Mouse (Mus musculus) forebrain, embryonic 10.5 days (tissue): ENCODE data around the gene S1pr4. TPM values are rescaled to one million over a fixed set of nuclear protein-coding genes. Genes with fewer than 3 reads are reported as not detected.

ENCODE experiments used
- DNase-seq: peaks from one replicate; pipeline ENCODE4 v3.0.0-alpha.2; 2017; ENCODE audit warnings: low spot score; ENCODE audit errors: extremely low spot score
- H3K27ac ChIP-seq: fragments of 300-500 bp; sonication (generic); 2 replicates; pipeline ENCODE4 v1.5.1; 2016; ENCODE audit warnings: mild to moderate bottlenecking
- H3K27me3 ChIP-seq: fragments of 300-500 bp; sonication (generic); 2 replicates; pipeline ENCODE4 v1.6.1; 2016; ENCODE audit warnings: mild to moderate bottlenecking; ENCODE audit not compliant: poor library complexity, severe bottlenecking
- H3K36me3 ChIP-seq: fragments of 300-500 bp; sonication (generic); replicated peaks from 2 replicates; pipeline ENCODE4 v1.6.1; 2016; ENCODE audit warnings: mild to moderate bottlenecking, moderate library complexity
- H3K4me1 ChIP-seq: fragments of 300-500 bp; sonication (generic); 2 replicates; pipeline ENCODE4 v1.6.1; 2016
- H3K4me3 ChIP-seq: fragments of 300-500 bp; sonication (generic); 2 replicates; pipeline ENCODE4 v1.5.1; 2016; ENCODE audit warnings: mild to moderate bottlenecking, moderate library complexity
- H3K9me3 ChIP-seq: fragments of 300-500 bp; sonication (generic); 2 replicates; pipeline ENCODE4 v1.6.1; 2016; ENCODE audit warnings: mild to moderate bottlenecking, moderate library complexity
- WGBS: fragments of 180-500 bp; shearing (Covaris S2); methylation state at CpG from one replicate; pipeline ENCODE4 v1.1.7; 2016; 5-methylcytosine and 5-hydroxymethylcytosine counted together
- polyA plus RNA-seq: library from polyadenylated mRNA; unstranded; fragments of >200 nt; fragmentation: Nextera tagmentation; extraction: Ambion mirVana; gene quantifications from 2 replicates; pipeline ENCODE4 v1.2.1, GENCODE M21; 2016

The S1pr4 gene
- polyA plus RNA-seq, 1 experiment from 2014 or later: 0.32 TPM

GRCm38 (mm10) chr10:81483983-81484382 lies 15.9 kb downstream of the S1pr4 start:
- Histone ChIP-seq H3K27ac (no peak overlapping the region), H3K4me3 (no peak overlapping the region), H3K4me1 (peaks cover 32% of the 10 kb centered on the region), H3K27me3 (peaks cover 34% of the 10 kb centered on the region), H3K36me3 (peaks cover 30% of the 10 kb centered on the region), H3K9me3 (no peaks in the 10 kb centered on the region)
- WGBS: 21% methylated on average over 9 of the region's 9 CpGs
- peak; percentile 56 for DNase-seq

DNA sequence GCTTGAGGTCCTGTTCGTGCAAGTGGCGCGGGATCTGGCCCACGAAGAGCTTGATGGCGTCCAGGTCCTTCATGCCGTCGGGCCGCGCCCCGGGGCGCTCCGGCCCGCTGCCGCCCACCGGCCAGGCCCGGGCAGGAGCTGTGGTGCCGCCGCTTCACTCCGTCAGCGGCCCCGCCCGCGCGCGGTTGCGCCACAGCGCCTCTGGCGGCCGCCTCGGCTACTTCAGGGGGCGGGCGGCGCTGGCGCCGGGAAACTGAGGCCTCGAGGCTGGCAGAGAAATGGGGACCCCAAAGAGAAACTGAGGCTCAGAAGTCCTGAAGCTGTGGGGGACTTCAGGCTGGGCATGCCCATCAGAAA lies 17.4 kb downstream of the S1pr4 start, which contains the start of gene Celf5:
TSS of gene Celf5 (minus strand) at position 177 of the 357 bp plus-strand sequence.
- Histone ChIP-seq H3K27me3 (peaks cover 49% of the 10 kb centered on the region), H3K27ac (peak within 1 kb of the TSS; percentile 68)
- under 1% methylated on average over 36 of the region's 36 CpGs for WGBS

GRCm38 (mm10) chr10:81481605-81482532 lies 18.1 kb downstream of the S1pr4 start:
- DNase-seq: no peak
- H3K4me1 ChIP-seq: peaks cover 39% of the 10 kb centered on the region
- peaks cover 55% of the 10 kb centered on the region for H3K27me3 ChIP-seq
- peaks cover 9% of the 10 kb centered on the region for H3K36me3 ChIP-seq
- H3K9me3 ChIP-seq: no peaks in the 10 kb centered on the region
- H3K27ac ChIP-seq: peak overlapping the region; percentile 68
- H3K4me3 ChIP-seq: peak overlapping the region; percentile 58
- 3% methylated on average over 34 of the region's 35 CpGs for WGBS

More for the DNA sequence above, 17.4 kb downstream of the S1pr4 start, which contains the start of gene Celf5:
- peaks cover 15% of the 10 kb centered on the region for H3K36me3 ChIP-seq
- no peaks in the 10 kb centered on the region for H3K9me3 ChIP-seq
- DNase-seq: peak; percentile 63
- H3K4me1 ChIP-seq: peaks cover 35% of the 10 kb centered on the region
- H3K4me3 ChIP-seq: peak within 1 kb of the TSS; percentile 58

- Histone ChIP-seq H3K4me1 (peaks cover 44% of the 10 kb centered on the region), H3K27me3 (peaks cover 95% of the 10 kb centered on the region), H3K36me3 (no peaks in the 10 kb centered on the region), H3K4me3 (no peak overlapping the region), H3K9me3 (no peaks in the 10 kb centered on the region), H3K27ac (no peak overlapping the region)
- 89% methylated on average over 10 of the region's 10 CpGs for WGBS
- no peak for DNase-seq
Observed at GRCm38 (mm10) chr10:81474461-81474860, 25.5 kb downstream of the S1pr4 start.

DNA sequence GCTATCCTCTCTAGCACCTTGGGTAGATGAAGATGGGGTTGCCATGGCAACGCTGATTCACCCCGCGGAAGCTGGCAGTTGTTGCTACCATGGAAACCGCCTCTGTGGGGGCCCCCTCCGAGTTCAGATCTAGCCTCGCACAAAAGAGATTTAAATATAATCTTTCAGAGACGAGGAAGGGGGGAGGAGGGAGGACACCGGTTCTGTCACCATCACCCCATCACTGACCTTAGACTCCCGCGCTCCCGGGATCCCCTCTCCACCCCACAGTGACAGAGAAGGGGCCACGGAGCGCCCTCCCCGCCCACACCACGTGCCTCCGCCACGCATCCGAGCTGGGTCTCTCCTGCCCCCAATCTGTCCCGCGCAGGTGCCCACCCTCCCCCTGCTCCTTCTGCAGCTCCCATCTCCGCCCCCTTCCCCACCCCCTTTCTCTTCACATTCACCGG lies 26.9 kb downstream of the S1pr4 start:
- WGBS: under 1% methylated on average over 22 of the region's 22 CpGs
- Histone ChIP-seq H3K27me3 (peaks cover 98% of the 10 kb centered on the region), H3K36me3 (no peaks in the 10 kb centered on the region), H3K4me3 (peak overlapping the region; percentile 54), H3K4me1 (peaks cover 44% of the 10 kb centered on the region), H3K27ac (peak overlapping the region; percentile 85), H3K9me3 (no peaks in the 10 kb centered on the region)
- peak; percentile 81 for DNase-seq

GRCm38 (mm10) chr10:81472403-81473002 lies 27.4 kb downstream of the S1pr4 start:
- H3K27ac ChIP-seq: peak overlapping the region; percentile 85
- H3K36me3 ChIP-seq: no peaks in the 10 kb centered on the region
- 5% methylated on average over 18 of the region's 18 CpGs for WGBS
- H3K4me3 ChIP-seq: peak overlapping the region; percentile 54
- H3K4me1 ChIP-seq: peaks cover 42% of the 10 kb centered on the region
- no peaks in the 10 kb centered on the region for H3K9me3 ChIP-seq
- no peak for DNase-seq
- H3K27me3 ChIP-seq: peaks cover 97% of the 10 kb centered on the region

DNA sequence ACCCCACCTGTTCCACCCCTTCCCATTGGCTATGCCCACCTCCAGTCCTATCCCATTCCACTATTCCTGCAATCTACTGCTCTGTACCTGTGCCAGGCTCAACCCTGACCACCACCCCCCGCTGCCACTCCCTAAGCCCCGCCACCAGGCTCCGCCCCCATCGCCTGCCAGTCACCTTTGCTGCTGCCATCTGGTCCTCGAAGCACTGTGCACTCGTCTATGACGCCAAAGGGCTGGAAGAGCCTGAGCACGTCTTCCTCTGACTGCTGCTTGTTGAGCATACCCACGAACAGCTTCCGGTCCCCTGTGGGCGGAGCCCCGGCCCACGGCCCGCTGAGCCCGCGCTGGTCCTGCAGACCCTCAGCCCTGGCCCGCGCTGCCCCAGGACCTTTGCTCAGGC lies 29.5 kb downstream of the S1pr4 start:
- no peak for DNase-seq
- H3K36me3 ChIP-seq: no peaks in the 10 kb centered on the region
- H3K4me1 ChIP-seq: peaks cover 46% of the 10 kb centered on the region
- peaks cover 94% of the 10 kb centered on the region for H3K27me3 ChIP-seq
- H3K27ac ChIP-seq: peak overlapping the region; percentile 17; the same call in 1 of the 2 replicates
- H3K9me3 ChIP-seq: no peaks in the 10 kb centered on the region
- H3K4me3 ChIP-seq: no peak overlapping the region
- WGBS: 66% methylated on average over 18 of the region's 18 CpGs

GRCm38 (mm10) chr10:81469253-81469652 lies 30.7 kb downstream of the S1pr4 start:
- H3K9me3 ChIP-seq: no peaks in the 10 kb centered on the region
- H3K36me3 ChIP-seq: no peaks in the 10 kb centered on the region
- no peak for DNase-seq
- no peak overlapping the region for H3K27ac ChIP-seq
- peaks cover 56% of the 10 kb centered on the region for H3K4me1 ChIP-seq
- no peak overlapping the region for H3K4me3 ChIP-seq
- 89% methylated on average over 5 of the region's 5 CpGs for WGBS
- H3K27me3 ChIP-seq: peaks cover 94% of the 10 kb centered on the region

DNA sequence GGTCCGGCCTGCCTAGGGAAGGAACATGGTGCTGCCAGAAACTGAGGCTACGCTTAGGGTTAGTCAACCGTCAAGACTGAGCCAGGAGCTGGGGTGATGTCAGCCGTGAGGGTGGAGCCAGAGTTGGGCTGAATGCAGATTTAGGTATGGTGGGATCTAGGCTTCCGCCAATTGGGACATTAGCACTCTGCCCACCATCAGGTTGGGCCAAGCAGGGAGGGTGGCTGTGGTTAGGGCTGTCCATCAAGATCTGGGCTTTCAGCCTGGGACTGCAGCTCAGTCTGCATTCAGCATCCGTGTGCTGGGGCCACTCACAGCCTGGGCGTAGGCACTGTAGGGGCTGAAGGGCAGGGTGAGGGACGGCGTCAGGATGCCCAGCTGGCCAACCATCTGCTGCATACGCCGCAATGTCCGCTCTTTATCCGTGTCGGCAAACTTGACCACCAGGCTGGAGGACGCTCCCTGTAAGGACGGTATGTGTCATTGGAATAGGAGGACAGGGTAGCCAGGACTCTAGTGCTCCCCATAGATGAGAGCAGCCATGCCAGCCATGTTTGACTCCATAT lies 32.2 kb downstream of the S1pr4 start:
- H3K27ac ChIP-seq: no peak overlapping the region
- no peaks in the 10 kb centered on the region for H3K9me3 ChIP-seq
- H3K36me3 ChIP-seq: no peaks in the 10 kb centered on the region
- peaks cover 94% of the 10 kb centered on the region for H3K27me3 ChIP-seq
- DNase-seq: no peak
- WGBS: 89% methylated on average over 16 of the region's 16 CpGs
- H3K4me3 ChIP-seq: no peak overlapping the region
- peaks cover 49% of the 10 kb centered on the region for H3K4me1 ChIP-seq

DNA sequence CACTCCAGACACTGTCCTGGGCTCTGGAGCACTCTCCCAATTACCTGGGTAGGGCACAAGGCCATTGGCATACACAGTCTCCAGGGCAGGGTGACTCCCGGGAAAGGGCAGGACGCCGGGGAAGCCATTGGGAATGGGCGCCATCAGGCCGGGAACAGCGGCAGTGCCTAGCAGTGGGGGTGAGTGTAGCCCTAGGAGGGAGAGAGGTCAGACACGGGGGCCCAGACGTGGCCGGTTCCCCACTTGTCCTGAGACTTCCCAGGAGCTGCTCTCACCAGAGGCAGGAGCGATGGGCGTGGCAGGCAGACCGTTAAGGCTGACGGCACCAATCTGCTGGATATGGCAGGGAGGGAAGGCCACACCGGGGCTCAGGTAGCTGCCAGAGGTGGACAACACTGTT lies 33.1 kb downstream of the S1pr4 start:
- no peak for DNase-seq
- no peak overlapping the region for H3K27ac ChIP-seq
- H3K4me3 ChIP-seq: no peak overlapping the region
- H3K36me3 ChIP-seq: no peaks in the 10 kb centered on the region
- H3K9me3 ChIP-seq: no peaks in the 10 kb centered on the region
- peaks cover 48% of the 10 kb centered on the region for H3K4me1 ChIP-seq
- 67% methylated on average over 14 of the region's 14 CpGs for WGBS
- peaks cover 94% of the 10 kb centered on the region for H3K27me3 ChIP-seq

- no peak overlapping the region for H3K4me3 ChIP-seq
- no peaks in the 10 kb centered on the region for H3K36me3 ChIP-seq
- peaks cover 45% of the 10 kb centered on the region for H3K4me1 ChIP-seq
- DNase-seq: no peak
- 91% methylated on average over 2 of the region's 2 CpGs for WGBS
- no peak overlapping the region for H3K27ac ChIP-seq
- H3K9me3 ChIP-seq: no peaks in the 10 kb centered on the region
- peaks cover 94% of the 10 kb centered on the region for H3K27me3 ChIP-seq
Observed at GRCm38 (mm10) chr10:81466066-81466465, 33.9 kb downstream of the S1pr4 start.

- Histone ChIP-seq H3K4me3 (peak overlapping the region; percentile 58; the same call in 1 of the 2 replicates), H3K4me1 (peaks cover 43% of the 10 kb centered on the region), H3K36me3 (no peaks in the 10 kb centered on the region), H3K27ac (no peak overlapping the region), H3K27me3 (peaks cover 94% of the 10 kb centered on the region), H3K9me3 (no peaks in the 10 kb centered on the region)
- DNase-seq: no peak
- 2% methylated on average over 5 of the region's 5 CpGs for WGBS
Observed at GRCm38 (mm10) chr10:81465265-81465645, 34.7 kb downstream of the S1pr4 start.
